Mouse (Mus musculus) embryonic facial prominence, embryonic 10.5 days (tissue): ENCODE data around the gene Map2k2. TPM values are rescaled to one million over a fixed set of nuclear protein-coding genes. Genes with fewer than 3 reads are reported as not detected.
"Not testable (repeated sequence)": the region's sequence is repeated elsewhere in the genome, so short reads cannot be mapped to it uniquely, and the experiment has no call there.

Experiments used
- DNase-seq: peaks from one replicate; pipeline ENCODE4 v3.0.0-alpha.2; 2017; ENCODE audit warnings: low spot score
- H3K27ac ChIP-seq: fragments of 300-500 bp; sonication (generic); replicated peaks from 2 replicates; pipeline ENCODE4 v1.5.1; 2016; ENCODE audit warnings: mild to moderate bottlenecking
- H3K27me3 ChIP-seq: fragments of 300-500 bp; sonication (generic); replicated peaks from 2 replicates; pipeline ENCODE4 v1.6.1; 2016; ENCODE audit warnings: low read depth, mild to moderate bottlenecking; ENCODE audit not compliant: poor library complexity, severe bottlenecking
- H3K36me3 ChIP-seq: fragments of 300-500 bp; sonication (generic); replicated peaks from 2 replicates; pipeline ENCODE4 v1.6.1; 2016; ENCODE audit warnings: mild to moderate bottlenecking, moderate library complexity
- H3K4me1 ChIP-seq: fragments of 300-500 bp; sonication (generic); 2 replicates; pipeline ENCODE4 v1.6.1; 2016
- H3K4me3 ChIP-seq: fragments of 300-500 bp; sonication (generic); 2 replicates; pipeline ENCODE4 v1.5.1; 2016; ENCODE audit warnings: mild to moderate bottlenecking, moderate library complexity
- H3K9me3 ChIP-seq: fragments of 300-500 bp; sonication (generic); 2 replicates; pipeline ENCODE4 v1.6.1; 2016; ENCODE audit warnings: mild to moderate bottlenecking
- WGBS: fragments of 180-500 bp; shearing (Covaris S2); methylation state at CpG from one replicate; pipeline ENCODE4 v1.1.7; 2016; 5-methylcytosine and 5-hydroxymethylcytosine counted together
- polyA plus RNA-seq: library from polyadenylated mRNA; unstranded; fragments of >200 nt; fragmentation: Nextera tagmentation; extraction: Ambion mirVana; gene quantifications from 2 replicates; pipeline ENCODE4 v1.2.1, GENCODE M21; 2016

Map2k2 gene
- polyA plus RNA-seq, 1 experiment from 2014 or later, result 222 TPM

DNA sequence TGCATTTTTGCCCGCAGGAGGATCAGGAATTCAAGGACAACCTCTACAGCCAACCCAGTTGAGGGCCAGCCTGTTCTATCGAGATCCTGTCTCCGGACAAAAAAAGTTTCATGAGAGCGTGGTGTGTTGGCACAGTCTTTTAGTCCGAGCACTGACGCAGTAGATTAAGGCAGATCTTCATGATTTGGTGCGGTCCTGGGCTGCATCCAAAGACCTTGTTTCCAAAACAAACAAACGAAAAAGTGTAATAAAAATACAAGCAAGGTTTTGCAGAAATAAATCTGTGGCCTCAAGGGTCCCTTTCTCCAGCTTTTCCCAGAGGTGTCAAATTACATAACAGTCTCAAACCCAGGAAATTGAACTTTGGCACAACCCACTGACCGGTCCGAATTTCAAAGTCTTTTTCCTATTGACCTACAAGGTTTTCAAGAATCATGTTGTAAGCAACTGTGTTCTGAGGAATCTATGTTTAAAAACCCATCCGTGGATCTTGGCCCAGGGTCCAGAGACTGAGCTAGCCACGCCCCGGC is 70.3 kb downstream of the Map2k2 start:
- H3K4me3 ChIP-seq, result peak overlapping the region; percentile 76
- no peak for DNase-seq
- H3K27me3 ChIP-seq, result no peaks in the 10 kb centered on the region
- peak overlapping the region; percentile 98 for H3K27ac ChIP-seq
- 10% methylated on average over 13 of the region's 13 CpGs for WGBS
- H3K9me3 ChIP-seq, result no peaks in the 10 kb centered on the region
- H3K4me1 ChIP-seq, result peaks cover 70% of the 10 kb centered on the region
- peaks cover 41% of the 10 kb centered on the region for H3K36me3 ChIP-seq

DNA sequence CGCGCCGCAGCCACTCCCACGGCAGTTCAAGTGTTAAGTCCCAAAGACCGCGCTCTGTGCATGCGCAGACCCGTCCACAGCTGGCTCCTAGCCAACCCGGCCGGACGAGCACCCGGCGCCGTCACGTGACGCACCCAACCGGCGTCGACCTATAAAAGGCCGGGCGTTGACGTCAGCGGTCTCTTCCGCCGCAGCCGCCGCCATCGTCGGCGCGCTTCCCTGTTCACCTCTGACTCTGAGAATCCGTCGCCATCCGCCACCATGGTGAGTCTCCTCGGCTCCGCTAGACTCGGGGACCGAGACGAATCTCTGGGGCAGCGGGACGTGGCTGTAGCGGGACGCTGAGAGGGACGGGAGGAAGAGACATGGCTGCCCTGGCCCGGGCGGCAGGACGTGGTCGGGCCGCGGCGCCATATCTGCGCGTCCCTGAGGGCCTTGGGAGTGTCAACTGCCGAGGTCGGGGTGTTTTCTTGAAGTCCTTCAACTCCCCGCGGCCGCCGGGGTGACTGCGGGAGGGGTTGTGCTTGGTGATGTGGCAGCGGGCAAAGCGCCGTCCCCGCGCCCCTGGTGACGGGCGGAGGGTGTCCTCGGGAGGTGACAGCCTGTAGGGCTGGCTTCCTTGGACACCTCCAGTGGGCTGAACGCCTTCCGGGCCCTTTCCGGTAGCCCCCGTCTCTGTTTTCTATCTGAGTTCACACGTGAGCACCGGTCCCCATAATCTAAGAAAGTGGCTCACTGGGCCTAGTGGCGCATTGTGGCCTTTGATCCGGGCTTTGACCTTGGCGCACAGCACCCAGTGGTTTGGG is 71.0 kb downstream of the Map2k2 start, which contains the start of gene Eef2:
Eef2 (plus strand) TSS at position 166 of the 806 bp plus-strand sequence.
- Histone ChIP-seq H3K9me3 (no peaks in the 10 kb centered on the region), H3K4me3 (peak within 1 kb of the TSS; percentile 76), H3K27me3 (no peaks in the 10 kb centered on the region), H3K36me3 (peaks cover 47% of the 10 kb centered on the region), H3K27ac (peak within 1 kb of the TSS; percentile 98), H3K4me1 (peaks cover 76% of the 10 kb centered on the region)
- WGBS, result under 1% methylated on average over 77 of the region's 77 CpGs
- DNase-seq, result peak; percentile 98

DNA sequence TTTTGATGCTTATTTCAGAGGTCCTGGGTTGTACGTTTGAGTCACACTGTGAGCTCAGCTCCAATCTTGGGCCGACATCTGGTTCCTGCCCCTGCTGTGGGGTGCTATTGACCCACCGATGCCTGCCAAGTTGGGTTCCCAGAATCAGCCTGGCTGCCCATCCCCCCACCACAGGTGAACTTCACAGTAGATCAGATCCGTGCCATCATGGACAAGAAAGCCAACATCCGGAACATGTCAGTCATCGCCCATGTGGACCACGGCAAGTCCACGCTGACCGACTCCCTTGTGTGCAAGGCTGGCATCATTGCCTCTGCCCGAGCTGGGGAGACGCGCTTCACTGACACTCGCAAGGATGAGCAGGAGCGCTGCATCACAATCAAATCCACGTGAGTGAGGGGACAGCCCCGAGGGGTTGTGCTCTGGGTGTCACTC is 71.8 kb downstream of the Map2k2 start:
- peaks cover 56% of the 10 kb centered on the region for H3K36me3 ChIP-seq
- H3K4me1 ChIP-seq, result peaks cover 80% of the 10 kb centered on the region
- DNase-seq, result no peak
- 17% methylated on average over 16 of the region's 16 CpGs for WGBS
- H3K4me3 ChIP-seq, result peak overlapping the region; percentile 76
- H3K9me3 ChIP-seq, result no peaks in the 10 kb centered on the region
- H3K27ac ChIP-seq, result peak overlapping the region; percentile 98
- H3K27me3 ChIP-seq, result no peaks in the 10 kb centered on the region

DNA sequence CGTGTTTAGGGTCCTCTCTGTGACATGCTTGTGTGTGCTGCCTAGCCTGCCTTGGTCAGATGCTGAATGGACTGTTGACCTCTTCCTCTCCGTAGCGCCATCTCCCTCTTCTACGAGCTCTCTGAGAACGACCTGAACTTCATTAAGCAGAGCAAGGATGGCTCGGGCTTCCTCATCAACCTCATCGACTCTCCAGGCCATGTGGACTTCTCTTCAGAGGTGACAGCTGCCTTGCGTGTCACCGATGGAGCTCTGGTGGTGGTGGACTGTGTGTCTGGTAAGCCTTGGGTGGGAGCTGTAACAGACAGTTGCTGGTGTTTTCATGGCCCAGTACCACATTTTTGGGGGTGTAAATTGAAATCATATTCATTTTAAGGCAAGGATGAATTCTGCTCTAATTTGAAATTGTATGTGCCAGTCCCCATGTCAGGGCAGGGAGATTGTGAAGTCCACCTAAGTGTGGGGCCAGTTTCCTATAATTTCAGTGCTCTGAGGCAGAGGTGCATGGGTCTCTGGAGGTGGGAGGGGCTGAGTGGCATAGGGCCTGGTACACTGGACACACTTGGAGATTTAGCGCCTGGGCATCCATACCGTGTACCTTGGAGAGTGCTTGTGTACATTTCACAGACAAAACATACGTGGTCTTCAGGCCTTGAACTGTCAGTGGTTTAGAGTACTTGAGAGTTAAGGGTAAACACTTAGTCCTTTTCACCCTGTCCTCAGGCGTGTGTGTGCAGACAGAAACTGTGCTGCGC is 72.4 kb downstream of the Map2k2 start:
- peak overlapping the region; percentile 76 for H3K4me3 ChIP-seq
- no peaks in the 10 kb centered on the region for H3K9me3 ChIP-seq
- 74% methylated on average over 14 of the region's 14 CpGs for WGBS
- H3K27me3 ChIP-seq, result no peaks in the 10 kb centered on the region
- peaks cover 57% of the 10 kb centered on the region for H3K36me3 ChIP-seq
- DNase-seq, result no peak
- peaks cover 76% of the 10 kb centered on the region for H3K4me1 ChIP-seq
- peak overlapping the region; percentile 98 for H3K27ac ChIP-seq

DNA sequence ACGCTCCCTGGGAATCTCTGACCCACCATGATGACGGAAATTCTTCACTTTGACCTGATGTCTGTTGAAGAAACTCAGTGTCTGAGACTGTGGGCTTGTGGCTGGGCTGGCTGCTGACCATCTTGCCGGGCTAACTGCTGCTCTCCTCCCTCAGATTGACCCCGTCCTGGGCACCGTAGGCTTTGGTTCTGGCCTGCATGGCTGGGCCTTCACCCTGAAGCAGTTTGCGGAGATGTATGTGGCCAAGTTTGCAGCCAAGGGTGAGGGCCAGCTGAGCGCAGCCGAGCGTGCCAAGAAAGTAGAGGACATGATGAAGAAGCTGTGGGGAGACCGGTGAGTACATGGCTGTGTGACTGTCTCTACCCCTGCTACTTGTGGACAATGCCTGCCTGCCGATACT is 73.2 kb downstream of the Map2k2 start:
- no peaks in the 10 kb centered on the region for H3K9me3 ChIP-seq
- H3K27ac ChIP-seq, result no peak overlapping the region
- WGBS, result 91% methylated on average over 11 of the region's 11 CpGs
- peak overlapping the region; percentile 76; the same call in 1 of the 2 replicates for H3K4me3 ChIP-seq
- H3K36me3 ChIP-seq, result peaks cover 58% of the 10 kb centered on the region
- DNase-seq, result no peak
- H3K4me1 ChIP-seq, result peaks cover 74% of the 10 kb centered on the region
- H3K27me3 ChIP-seq, result no peaks in the 10 kb centered on the region

DNA sequence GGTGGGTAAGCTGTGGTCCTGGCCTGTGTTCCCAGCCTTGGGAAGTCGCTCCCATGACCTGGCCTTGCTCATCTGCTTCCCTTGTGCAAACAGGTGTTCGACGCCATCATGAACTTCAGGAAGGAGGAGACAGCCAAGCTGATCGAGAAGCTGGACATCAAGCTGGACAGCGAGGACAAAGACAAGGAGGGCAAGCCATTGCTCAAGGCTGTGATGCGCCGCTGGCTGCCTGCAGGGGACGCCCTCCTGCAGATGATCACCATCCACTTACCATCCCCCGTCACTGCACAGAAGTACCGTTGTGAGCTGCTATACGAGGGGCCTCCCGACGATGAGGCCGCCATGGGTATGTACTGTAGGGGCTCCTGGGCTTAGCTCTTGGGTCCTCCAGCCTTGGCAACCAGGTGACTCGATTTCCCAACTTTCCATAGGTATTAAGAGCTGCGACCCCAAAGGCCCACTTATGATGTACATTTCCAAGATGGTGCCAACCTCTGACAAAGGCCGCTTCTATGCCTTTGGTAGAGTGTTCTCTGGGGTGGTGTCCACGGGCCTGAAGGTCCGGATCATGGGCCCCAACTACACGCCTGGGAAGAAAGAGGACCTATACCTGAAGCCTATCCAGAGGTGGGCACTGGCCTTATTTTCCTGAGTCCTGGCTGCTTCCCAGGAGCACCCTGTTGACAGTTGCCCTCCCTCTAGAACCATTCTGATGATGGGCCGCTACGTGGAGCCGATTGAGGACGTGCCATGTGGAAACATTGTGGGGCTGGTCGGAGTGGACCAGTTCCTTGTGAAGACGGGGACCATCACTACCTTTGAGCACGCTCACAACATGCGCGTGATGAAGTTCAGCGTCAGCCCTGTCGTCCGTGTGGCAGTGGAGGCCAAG is 74.0 kb downstream of the Map2k2 start:
- 93% methylated on average over 32 of the region's 32 CpGs for WGBS
- Histone ChIP-seq H3K4me3 (peak overlapping the region; percentile 76; the same call in 1 of the 2 replicates), H3K36me3 (peaks cover 66% of the 10 kb centered on the region), H3K4me1 (peaks cover 74% of the 10 kb centered on the region), H3K27ac (no peak overlapping the region), H3K9me3 (no peaks in the 10 kb centered on the region), H3K27me3 (no peaks in the 10 kb centered on the region)
- DNase-seq, result no peak

DNA sequence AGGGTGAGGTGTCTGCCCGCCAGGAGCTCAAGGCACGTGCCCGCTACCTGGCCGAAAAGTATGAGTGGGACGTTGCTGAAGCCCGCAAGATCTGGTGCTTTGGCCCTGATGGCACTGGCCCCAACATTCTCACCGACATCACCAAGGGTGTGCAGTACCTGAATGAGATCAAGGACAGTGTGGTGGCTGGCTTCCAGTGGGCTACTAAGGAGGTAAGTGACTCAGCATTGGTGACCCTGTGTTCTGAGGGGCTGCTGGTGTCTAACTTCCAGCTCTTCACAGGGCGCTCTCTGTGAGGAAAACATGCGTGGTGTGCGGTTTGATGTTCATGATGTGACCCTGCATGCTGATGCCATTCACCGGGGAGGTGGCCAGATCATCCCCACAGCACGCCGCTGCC is 75.2 kb downstream of the Map2k2 start:
- Histone ChIP-seq H3K4me1 (peaks cover 67% of the 10 kb centered on the region), H3K36me3 (peaks cover 77% of the 10 kb centered on the region), H3K9me3 (no peaks in the 10 kb centered on the region), H3K27ac (no peak overlapping the region), H3K4me3 (0 out of 2 replicates have a peak overlapping the region, but pooled peaks have one; percentile 76), H3K27me3 (no peaks in the 10 kb centered on the region)
- 93% methylated on average over 13 of the region's 13 CpGs for WGBS
- no peak for DNase-seq

DNA sequence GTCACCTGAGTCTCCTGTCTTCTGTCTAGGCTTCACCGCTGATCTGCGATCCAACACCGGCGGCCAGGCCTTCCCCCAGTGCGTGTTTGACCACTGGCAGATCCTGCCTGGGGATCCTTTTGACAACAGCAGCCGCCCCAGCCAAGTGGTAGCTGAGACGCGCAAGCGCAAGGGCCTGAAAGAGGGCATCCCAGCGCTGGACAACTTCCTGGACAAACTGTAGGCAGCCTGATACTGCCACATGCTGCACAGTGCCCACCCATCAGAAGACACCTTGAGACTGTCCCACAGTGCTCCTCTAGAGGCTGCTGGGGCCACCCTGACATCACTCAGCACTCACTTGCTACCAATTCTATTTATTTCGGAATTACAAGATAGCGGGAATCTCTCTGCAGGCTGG is 76.1 kb downstream of the Map2k2 start:
- not testable (repeated sequence) for H3K27ac ChIP-seq, H3K27me3 ChIP-seq, H3K9me3 ChIP-seq
- H3K4me3 ChIP-seq, result peak overlapping the region; percentile 84
- 80% methylated on average over 12 of the region's 12 CpGs for WGBS
- H3K36me3 ChIP-seq, result peaks cover 83% of the 10 kb centered on the region
- H3K4me1 ChIP-seq, result peaks cover 66% of the 10 kb centered on the region
- DNase-seq, result peak; percentile 16

DNA sequence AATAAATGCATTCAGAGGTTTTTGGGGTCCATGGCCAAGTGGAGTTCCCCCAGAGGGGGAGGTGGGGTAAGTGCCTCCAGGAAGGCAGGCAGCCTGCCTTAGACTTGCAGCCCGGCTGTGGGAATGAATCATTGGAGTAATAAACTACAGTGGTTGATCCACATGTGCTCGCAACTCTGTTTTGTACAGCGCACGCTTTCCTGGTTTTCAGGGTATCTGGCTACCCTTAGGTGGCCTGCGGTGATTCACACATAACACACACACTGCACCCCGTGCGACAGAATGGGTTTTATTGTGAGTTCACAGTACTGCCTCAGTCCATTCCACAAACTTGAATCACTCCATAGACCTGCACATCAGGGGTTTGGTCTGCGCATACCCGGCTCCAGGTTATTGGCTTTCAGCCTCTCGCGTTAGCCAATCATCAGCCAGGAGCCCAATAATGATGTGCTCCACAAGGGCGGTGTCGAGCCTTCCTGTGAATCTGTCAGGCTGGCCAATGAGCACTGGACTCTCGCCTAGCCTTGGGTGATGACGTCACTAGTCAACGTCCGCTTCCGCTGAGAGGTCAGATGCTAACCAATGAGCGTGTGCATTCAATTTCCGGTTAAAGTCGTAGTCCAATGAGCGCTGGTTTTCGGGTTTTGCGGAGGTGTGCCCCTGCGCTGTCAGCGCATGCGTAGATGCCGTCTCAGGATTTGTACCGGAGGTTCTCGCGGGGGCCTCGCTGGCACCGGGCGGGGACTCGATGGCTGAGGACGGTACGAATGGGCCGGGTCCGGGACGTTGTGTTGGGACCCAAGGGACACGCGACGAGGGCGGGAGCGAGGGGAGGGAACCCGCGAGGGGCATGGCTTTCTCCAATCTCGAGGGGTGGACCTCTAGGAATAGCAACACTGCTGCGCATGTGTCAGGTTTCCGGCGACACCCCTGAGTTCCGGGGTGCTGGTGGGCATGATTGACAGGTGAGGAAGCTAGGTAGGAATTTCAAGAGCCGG is 76.9 kb downstream of the Map2k2 start, which contains the start of gene Dapk3:
Dapk3 (plus strand) TSS at position 670 of the 998 bp plus-strand sequence.
- H3K36me3 ChIP-seq, result peaks cover 83% of the 10 kb centered on the region
- H3K27ac ChIP-seq, result peak within 1 kb of the TSS; percentile 86
- H3K4me3 ChIP-seq, result peak within 1 kb of the TSS; percentile 84
- WGBS, result 5% methylated on average over 53 of the region's 53 CpGs
- peak; percentile 98 for DNase-seq
- no peaks in the 10 kb centered on the region for H3K9me3 ChIP-seq
- peaks cover 63% of the 10 kb centered on the region for H3K4me1 ChIP-seq
- no peaks in the 10 kb centered on the region for H3K27me3 ChIP-seq
